Mouse (Mus musculus) thymus, adult 2 months (tissue): ENCODE data around the gene Tmem30b. TPM values are rescaled to one million over a fixed set of nuclear protein-coding genes. Genes with fewer than 3 reads are reported as not detected.

Experiments
- DNase-seq: peaks from one replicate; pipeline ENCODE4 v3.0.0; 2021
- H3K27ac ChIP-seq: fragments of 200-500 bp; 2 replicates; pipeline ENCODE4 v1.5.1; 2012; ENCODE audit warnings: low read length, control low read depth; ENCODE audit not compliant: control insufficient read depth, insufficient read depth
- H3K27me3 ChIP-seq: fragments of 200-500 bp; 2 replicates; pipeline ENCODE4 v1.6.1; 2012; ENCODE audit warnings: mild to moderate bottlenecking, low read length, moderate library complexity, mixed read lengths; ENCODE audit not compliant: control insufficient read depth, insufficient read depth
- H3K36me3 ChIP-seq: fragments of 200-500 bp; 2 replicates; pipeline ENCODE4 v1.6.1; 2012; ENCODE audit warnings: mild to moderate bottlenecking, low read length, moderate library complexity; ENCODE audit not compliant: control insufficient read depth, insufficient read depth
- H3K4me1 ChIP-seq: fragments of 200-500 bp; replicated peaks from 2 replicates; pipeline ENCODE4 v1.6.1; 2012; ENCODE audit warnings: low read length; ENCODE audit not compliant: control insufficient read depth, insufficient read depth
- H3K4me3 ChIP-seq: fragments of 200-500 bp; 2 replicates; pipeline ENCODE4 v1.5.1; 2012; ENCODE audit warnings: mild to moderate bottlenecking, low read length, control low read depth, moderate library complexity; ENCODE audit not compliant: control insufficient read depth, insufficient read depth
- CTCF ChIP-seq: fragments of 200-500 bp; IDR thresholded peaks from 2 replicates; pipeline ENCODE4 v1.5.1; 2012; ENCODE audit warnings: mild to moderate bottlenecking, control low read depth, low read length, moderate library complexity, borderline replicate concordance; ENCODE audit not compliant: control insufficient read depth, poor library complexity, insufficient read depth; ENCODE audit errors: extremely low read depth
- POLR2A ChIP-seq: fragments of 200-500 bp; IDR thresholded peaks from 2 replicates; pipeline ENCODE4 v1.6.1; 2012; ENCODE audit warnings: mild to moderate bottlenecking, low read length, control low read depth, moderate library complexity; ENCODE audit not compliant: control insufficient read depth, poor library complexity, insufficient read depth; ENCODE audit errors: extremely low read depth
- WGBS: fragments of 180-500 bp; shearing (Covaris S2); methylation state at CpG from one replicate; pipeline ENCODE4 v1.1.7; 2018; 5-methylcytosine and 5-hydroxymethylcytosine counted together
- polyA plus RNA-seq: library from polyadenylated mRNA; depleted of rRNA; stranded (reverse); fragments of >200 nt; gene quantifications from 2 replicates; pipeline ENCODE4 v1.2.3, GENCODE M21; 2012; rRNA removed

Tmem30b gene
- 4.1 and 4.3 TPM in 2 replicates for polyA plus RNA-seq

GRCm38 (mm10) chr12:73546086-73546711, at the start of gene Tmem30b:
TSS of gene Tmem30b (minus strand) at chr12:73546392.
- Histone ChIP-seq H3K36me3 (no peaks in the 10 kb centered on the region), H3K4me1 (peaks cover 11% of the 10 kb centered on the region), H3K4me3 (peak within 1 kb of the TSS; percentile 40), H3K27me3 (peaks cover 12% of the 10 kb centered on the region; the same call in 1 of the 2 replicates), H3K27ac (no peak within 1 kb of the TSS)
- 9% methylated on average over 59 of the region's 61 CpGs for WGBS
- TF ChIP-seq CTCF (no peak), POLR2A (no peak)
- no peak for DNase-seq

- Histone ChIP-seq H3K27ac (no peak overlapping the region), H3K4me1 (peaks cover 56% of the 10 kb centered on the region), H3K27me3 (no peaks in the 10 kb centered on the region), H3K4me3 (no peak overlapping the region), H3K36me3 (no peaks in the 10 kb centered on the region)
- no peak for DNase-seq
- WGBS: 55% methylated on average over 8 of the region's 8 CpGs
- TF ChIP-seq CTCF: no peak
- no peak for TF ChIP-seq POLR2A
Measured at GRCm38 (mm10) chr12:73595226-73595625, 49.0 kb upstream of the Tmem30b start.

GRCm38 (mm10) chr12:73594177-73594745, 48.1 kb upstream of the Tmem30b start:
- H3K4me3 ChIP-seq: no peak overlapping the region
- peak overlapping the region; percentile 99 for H3K27ac ChIP-seq
- H3K27me3 ChIP-seq: no peaks in the 10 kb centered on the region
- TF ChIP-seq CTCF: no peak
- TF ChIP-seq POLR2A: no peak
- H3K36me3 ChIP-seq: no peaks in the 10 kb centered on the region
- H3K4me1 ChIP-seq: peaks cover 54% of the 10 kb centered on the region
- WGBS: 38% methylated on average over 9 of the region's 9 CpGs
- DNase-seq: no peak

- H3K27ac ChIP-seq: peak overlapping the region; percentile 99
- WGBS: 3% methylated on average over 12 of the region's 12 CpGs
- H3K27me3 ChIP-seq: no peaks in the 10 kb centered on the region
- no peaks in the 10 kb centered on the region for H3K36me3 ChIP-seq
- TF ChIP-seq POLR2A: no peak
- no peak for TF ChIP-seq CTCF
- peak; percentile 66 for DNase-seq
- H3K4me3 ChIP-seq: peak overlapping the region; percentile 35
- peaks cover 49% of the 10 kb centered on the region for H3K4me1 ChIP-seq
Measured at GRCm38 (mm10) chr12:73593021-73593798, 47.0 kb upstream of the Tmem30b start.

GRCm38 (mm10) chr12:73591625-73592024, 45.4 kb upstream of the Tmem30b start:
- DNase-seq: no peak
- H3K4me3 ChIP-seq: no peak overlapping the region
- H3K27me3 ChIP-seq: no peaks in the 10 kb centered on the region
- H3K36me3 ChIP-seq: no peaks in the 10 kb centered on the region
- peaks cover 39% of the 10 kb centered on the region for H3K4me1 ChIP-seq
- no peak for TF ChIP-seq CTCF
- TF ChIP-seq POLR2A: no peak
- no peak overlapping the region for H3K27ac ChIP-seq
- 43% methylated on average over 11 of the region's 11 CpGs for WGBS

- Histone ChIP-seq H3K27ac (no peak overlapping the region), H3K4me3 (no peak overlapping the region), H3K4me1 (peaks cover 37% of the 10 kb centered on the region), H3K36me3 (no peaks in the 10 kb centered on the region), H3K27me3 (no peaks in the 10 kb centered on the region)
- TF ChIP-seq CTCF: no peak
- TF ChIP-seq POLR2A: no peak
- no peak for DNase-seq
- WGBS: 93% methylated on average over 15 of the region's 15 CpGs
Measured at GRCm38 (mm10) chr12:73590627-73591276, 44.6 kb upstream of the Tmem30b start.
